Mouse (Mus musculus) liver, adult (tissue): ENCODE data around the gene Olfr1402.

Experiments used
- GATA4 ChIP-seq: IDR thresholded peaks from 2 replicates; pipeline ENCODE4 v1.6.1; 2014; ENCODE audit warnings: mild to moderate bottlenecking, low read length; ENCODE audit not compliant: insufficient replicate concordance

Olfr1402 gene

GRCm38 (mm10) chr3:97421920-97422319 is at the start of gene Olfr1402:
TSS of gene Olfr1402 (minus strand) at chr3:97422020.
- no peak for TF ChIP-seq GATA4

GRCm38 (mm10) chr3:97455286-97455685 is 33.5 kb upstream of the Olfr1402 start:
- no peak for TF ChIP-seq GATA4

- no peak for TF ChIP-seq GATA4
Observed at GRCm38 (mm10) chr3:97438619-97439018, 16.8 kb upstream of the Olfr1402 start.

- TF ChIP-seq GATA4, result no peak
Observed at GRCm38 (mm10) chr3:97394289-97394688, 27.5 kb downstream of the Olfr1402 start.

GRCm38 (mm10) chr3:97393079-97393478 is 28.7 kb downstream of the Olfr1402 start:
- no peak for TF ChIP-seq GATA4

- no peak for TF ChIP-seq GATA4
Observed at GRCm38 (mm10) chr3:97370382-97370781, 51.4 kb downstream of the Olfr1402 start.

- no peak for TF ChIP-seq GATA4
Observed at GRCm38 (mm10) chr3:97363418-97364098, 58.3 kb downstream of the Olfr1402 start.

GRCm38 (mm10) chr3:97358448-97358847 is 63.4 kb downstream of the Olfr1402 start:
- TF ChIP-seq GATA4, result no peak
